Mouse (Mus musculus) liver, adult 2 months (tissue): ENCODE measurements around the gene Esrp2. TPM values are rescaled to one million over a fixed set of nuclear protein-coding genes. Genes with fewer than 3 reads are reported as not detected.

Experiments used
- DNase-seq: peaks from one replicate; pipeline ENCODE4 v3.0.0-alpha.2; 2011; ENCODE audit warnings: low read depth, low spot score; ENCODE audit errors: extremely low read depth
- H3K27ac ChIP-seq: fragments of 200-500 bp; replicated peaks from 2 replicates; pipeline ENCODE4 v1.5.1; 2012; ENCODE audit warnings: low read depth, mild to moderate bottlenecking, control low read depth, inconsistent platforms, low read length; ENCODE audit not compliant: insufficient read depth
- H3K27me3 ChIP-seq: fragments of 200-500 bp; 2 replicates; pipeline ENCODE4 v1.6.1; 2012; ENCODE audit warnings: mild to moderate bottlenecking, moderate library complexity, low read length, inconsistent platforms; ENCODE audit not compliant: control insufficient read depth, insufficient read depth
- H3K36me3 ChIP-seq: fragments of 200-500 bp; 2 replicates; pipeline ENCODE4 v1.6.1; 2012; ENCODE audit warnings: low read length, inconsistent platforms; ENCODE audit not compliant: control insufficient read depth, insufficient read depth
- H3K4me1 ChIP-seq: fragments of 200-500 bp; 2 replicates; pipeline ENCODE4 v1.6.1; 2011; ENCODE audit warnings: low read length; ENCODE audit not compliant: control insufficient read depth, insufficient read depth
- H3K4me3 ChIP-seq: fragments of 200-500 bp; 2 replicates; pipeline ENCODE4 v1.5.1; 2011; ENCODE audit warnings: low read depth, mild to moderate bottlenecking, control low read depth, low read length, moderate library complexity; ENCODE audit not compliant: insufficient read depth
- H3K79me2 ChIP-seq: fragments of 200-500 bp; 2 replicates; pipeline ENCODE4 v1.6.1; 2012; ENCODE audit warnings: inconsistent platforms, mild to moderate bottlenecking, low read length, moderate library complexity; ENCODE audit not compliant: control insufficient read depth, insufficient read depth
- H3K9ac ChIP-seq: fragments of 200-500 bp; 2 replicates; pipeline ENCODE4 v1.6.1; 2012; ENCODE audit warnings: low read depth, mild to moderate bottlenecking, control low read depth, inconsistent platforms, low read length
- CTCF ChIP-seq: fragments of 200-500 bp; IDR thresholded peaks from 2 replicates; pipeline ENCODE4 v1.5.1; 2011; ENCODE audit warnings: low read depth, low read length, control low read depth
- POLR2A ChIP-seq: fragments of 200-500 bp; IDR thresholded peaks from 2 replicates; pipeline ENCODE4 v1.6.1; 2011; ENCODE audit warnings: low read length, control low read depth; ENCODE audit not compliant: insufficient read depth; ENCODE audit errors: extremely low read depth
- WGBS: fragments of 180-500 bp; shearing (Covaris S2); methylation state at CpG from one replicate; pipeline ENCODE4 v1.1.7; 2018; 5-methylcytosine and 5-hydroxymethylcytosine counted together
- polyA plus RNA-seq: library from polyadenylated mRNA; depleted of rRNA; stranded (reverse); fragments of >200 nt; gene quantifications from 2 replicates; pipeline ENCODE4 v1.2.3, GENCODE M21; 2012
- total RNA-seq: library from RNA; depleted of rRNA; stranded (reverse); fragments of >200 nt; gene quantifications from 2 replicates; pipeline ENCODE4 v1.2.3, GENCODE M21; 2014

Gene Esrp2
- total and polyA plus RNA-seq, 2 experiments: 43.6 to 86.2 TPM

DNA sequence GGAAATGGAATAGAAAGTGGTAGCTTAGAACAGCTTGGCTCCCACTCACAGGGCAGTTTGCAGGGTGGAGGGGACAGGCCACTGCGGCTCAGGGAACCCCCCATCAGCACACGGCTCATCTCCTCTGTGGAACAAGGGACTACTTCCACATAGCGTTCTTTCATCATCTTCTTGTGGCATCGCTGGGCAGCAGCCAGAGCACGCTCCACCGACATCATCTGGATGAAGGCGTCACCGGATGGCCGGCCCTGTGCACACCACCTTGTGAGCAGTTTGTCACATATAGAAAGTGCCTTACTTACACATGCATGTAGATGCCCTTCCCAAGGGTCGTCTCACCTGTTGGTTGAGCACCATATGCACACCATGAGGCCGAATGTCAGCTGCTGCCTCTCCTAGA, 4.4 kb downstream of the Esrp2 start:
- 76% methylated on average over 11 of the region's 11 CpGs for WGBS
- TF ChIP-seq CTCF (no peak), POLR2A (no peak)
- H3K36me3 ChIP-seq: peaks cover 37% of the 10 kb centered on the region

DNA sequence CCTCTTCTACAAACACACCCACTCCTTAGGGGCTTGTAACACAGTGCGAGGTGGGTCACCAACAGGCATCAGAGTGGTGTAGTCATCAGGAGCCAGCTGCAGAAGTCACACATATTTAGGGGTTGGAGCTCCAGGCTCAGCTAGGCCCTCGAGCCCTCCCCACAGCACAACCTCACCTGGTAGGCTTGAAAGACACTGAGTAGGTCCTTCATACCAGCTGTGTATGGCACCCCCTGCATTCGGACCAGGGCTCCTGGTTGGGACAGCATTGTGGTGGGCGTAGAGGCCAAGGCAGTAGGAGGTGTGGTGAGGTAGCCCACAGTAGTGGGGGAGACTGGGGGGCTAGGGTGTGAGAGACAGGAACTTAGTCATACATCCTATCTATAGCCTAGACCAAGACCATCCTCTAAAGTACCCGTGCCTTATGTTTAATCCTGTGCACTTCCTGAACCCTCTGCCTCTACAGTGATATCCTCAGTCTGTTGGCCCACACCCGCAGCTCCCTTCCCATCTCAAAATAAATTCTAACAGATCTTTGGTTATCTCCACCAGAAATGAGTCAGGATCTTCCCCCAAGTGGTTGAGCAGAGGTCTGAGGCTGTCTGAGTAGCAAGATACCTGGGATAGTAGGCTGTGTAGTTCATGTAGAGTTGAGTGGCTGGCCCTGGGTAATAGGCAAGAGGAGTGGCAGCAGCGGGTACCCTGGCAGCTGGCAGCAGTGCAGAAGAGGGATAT, 5.1 kb downstream of the Esrp2 start:
- 78% methylated on average over 7 of the region's 7 CpGs for WGBS
- H3K79me2 ChIP-seq: peaks cover 14% of the 10 kb centered on the region; the same call in 1 of the 2 replicates
- peak overlapping the region; percentile 23; the same call in 1 of the 2 replicates for H3K9ac ChIP-seq
- DNase-seq: no peak
- no peak for TF ChIP-seq POLR2A
- TF ChIP-seq CTCF: no peak
- no peaks in the 10 kb centered on the region for H3K27me3 ChIP-seq
- no peak overlapping the region for H3K4me3 ChIP-seq
- H3K27ac ChIP-seq: peak overlapping the region; percentile 88
- peaks cover 37% of the 10 kb centered on the region for H3K36me3 ChIP-seq
- H3K4me1 ChIP-seq: peaks cover 44% of the 10 kb centered on the region

More for the DNA sequence above, 4.4 kb downstream of the Esrp2 start:
- peak overlapping the region; percentile 88 for H3K27ac ChIP-seq
- no peak overlapping the region for H3K4me3 ChIP-seq
- peaks cover 14% of the 10 kb centered on the region; the same call in 1 of the 2 replicates for H3K79me2 ChIP-seq
- no peak for DNase-seq
- no peak overlapping the region for H3K9ac ChIP-seq
- H3K4me1 ChIP-seq: peaks cover 44% of the 10 kb centered on the region
- H3K27me3 ChIP-seq: no peaks in the 10 kb centered on the region

DNA sequence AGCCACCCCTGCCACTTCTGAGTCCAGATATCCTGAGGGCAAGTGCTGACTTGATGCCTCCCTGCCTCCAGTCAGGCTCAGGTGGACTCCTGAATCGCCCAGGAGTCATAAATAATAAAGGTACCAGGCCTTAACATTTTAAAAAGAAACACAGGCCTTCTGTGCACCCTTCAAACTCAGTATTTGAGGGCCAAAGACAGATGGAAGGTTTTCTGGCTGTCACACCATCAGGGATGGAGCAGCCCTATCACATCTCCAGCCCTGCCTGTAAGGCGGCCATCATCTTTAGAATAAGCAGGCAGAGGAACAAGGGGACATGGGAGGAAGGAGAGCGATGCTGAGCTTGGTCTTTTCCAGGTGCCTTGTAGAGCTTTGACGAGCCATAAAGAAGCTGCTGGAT, 5.8 kb downstream of the Esrp2 start:
- H3K27me3 ChIP-seq: no peaks in the 10 kb centered on the region
- peak overlapping the region; percentile 31 for H3K9ac ChIP-seq
- no peak overlapping the region for H3K4me3 ChIP-seq
- TF ChIP-seq POLR2A: no peak
- no peak for TF ChIP-seq CTCF
- peak overlapping the region; percentile 88 for H3K27ac ChIP-seq
- H3K79me2 ChIP-seq: peaks cover 14% of the 10 kb centered on the region; the same call in 1 of the 2 replicates
- peaks cover 44% of the 10 kb centered on the region for H3K4me1 ChIP-seq
- 80% methylated on average over 4 of the region's 4 CpGs for WGBS
- peaks cover 37% of the 10 kb centered on the region for H3K36me3 ChIP-seq
- DNase-seq: no peak

DNA sequence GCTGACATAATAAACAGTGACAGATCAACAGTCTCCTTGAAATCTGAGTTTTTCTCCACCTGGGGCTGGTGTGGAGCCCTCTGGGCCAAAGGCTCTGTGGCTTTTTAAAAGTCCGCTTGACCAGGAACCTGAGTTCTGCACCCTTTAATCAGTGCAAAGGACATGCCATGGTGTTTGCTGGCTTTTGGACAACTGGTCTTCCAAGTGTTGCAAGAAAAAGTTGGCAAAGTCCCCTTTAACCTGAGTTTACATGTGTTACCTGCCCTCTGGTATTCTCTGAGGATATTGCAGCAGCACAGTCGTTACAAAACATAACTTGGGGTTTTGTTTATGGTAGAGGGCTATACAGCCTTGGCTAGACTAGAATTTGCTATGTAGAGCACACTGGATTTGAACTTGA, 6.3 kb downstream of the Esrp2 start:
- DNase-seq: peak; percentile 100
- 30% methylated on average over 2 of the region's 2 CpGs for WGBS

DNA sequence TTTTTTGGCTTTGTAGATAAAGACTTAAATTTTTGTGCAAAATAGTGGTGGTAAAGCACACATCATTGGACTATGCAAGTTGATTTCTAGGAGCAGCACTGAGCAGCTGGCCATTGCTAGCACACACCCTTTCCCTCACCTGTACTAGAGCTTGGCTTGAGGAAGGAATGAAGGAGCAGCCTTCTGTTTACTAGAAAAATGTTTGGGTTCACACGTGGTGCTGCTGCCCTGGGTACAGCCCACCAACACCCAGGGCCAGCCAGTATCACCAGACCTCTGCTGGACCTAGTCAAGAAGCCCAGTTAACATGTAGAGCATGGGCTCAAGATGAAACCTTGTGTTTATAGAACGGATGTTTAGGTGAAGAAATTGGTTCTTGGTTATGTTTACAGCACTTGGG, 6.8 kb downstream of the Esrp2 start:
- 27% methylated on average over 2 of the region's 2 CpGs for WGBS
- Histone ChIP-seq H3K27ac (peak overlapping the region; percentile 79), H3K27me3 (no peaks in the 10 kb centered on the region), H3K79me2 (peaks cover 14% of the 10 kb centered on the region; the same call in 1 of the 2 replicates), H3K36me3 (peaks cover 37% of the 10 kb centered on the region), H3K4me3 (no peak overlapping the region), H3K4me1 (peaks cover 44% of the 10 kb centered on the region), H3K9ac (peak overlapping the region; percentile 37)
- no peak for TF ChIP-seq CTCF
- TF ChIP-seq POLR2A: no peak
- DNase-seq: no peak

More for the DNA sequence above, 6.3 kb downstream of the Esrp2 start:
- Histone ChIP-seq H3K79me2 (peaks cover 14% of the 10 kb centered on the region; the same call in 1 of the 2 replicates), H3K27me3 (no peaks in the 10 kb centered on the region), H3K27ac (peak overlapping the region; percentile 88), H3K4me3 (no peak overlapping the region), H3K36me3 (peaks cover 37% of the 10 kb centered on the region), H3K4me1 (peaks cover 44% of the 10 kb centered on the region), H3K9ac (peak overlapping the region; percentile 31)
- TF ChIP-seq POLR2A (no peak), CTCF (no peak)
